Mouse (Mus musculus) thymus, adult 2 months (tissue): ENCODE results near the gene Lingo1. TPM values are rescaled to one million over a fixed set of nuclear protein-coding genes. Genes with fewer than 3 reads are reported as not detected.
A peak's percentile ranks its signal among the peaks of the same experiment; 100 is the strongest.

Experiments used
- DNase-seq: peaks from one replicate; pipeline ENCODE4 v3.0.0; 2021
- H3K27ac ChIP-seq: fragments of 200-500 bp; 2 replicates; pipeline ENCODE4 v1.5.1; 2012; ENCODE audit warnings: low read length, control low read depth; ENCODE audit not compliant: control insufficient read depth, insufficient read depth
- H3K27me3 ChIP-seq: fragments of 200-500 bp; 2 replicates; pipeline ENCODE4 v1.6.1; 2012; ENCODE audit warnings: mild to moderate bottlenecking, low read length, moderate library complexity, mixed read lengths; ENCODE audit not compliant: control insufficient read depth, insufficient read depth
- H3K36me3 ChIP-seq: fragments of 200-500 bp; 2 replicates; pipeline ENCODE4 v1.6.1; 2012; ENCODE audit warnings: mild to moderate bottlenecking, low read length, moderate library complexity; ENCODE audit not compliant: control insufficient read depth, insufficient read depth
- H3K4me1 ChIP-seq: fragments of 200-500 bp; replicated peaks from 2 replicates; pipeline ENCODE4 v1.6.1; 2012; ENCODE audit warnings: low read length; ENCODE audit not compliant: control insufficient read depth, insufficient read depth
- H3K4me3 ChIP-seq: fragments of 200-500 bp; 2 replicates; pipeline ENCODE4 v1.5.1; 2012; ENCODE audit warnings: mild to moderate bottlenecking, low read length, control low read depth, moderate library complexity; ENCODE audit not compliant: control insufficient read depth, insufficient read depth
- CTCF ChIP-seq: fragments of 200-500 bp; IDR thresholded peaks from 2 replicates; pipeline ENCODE4 v1.5.1; 2012; ENCODE audit warnings: mild to moderate bottlenecking, control low read depth, low read length, moderate library complexity, borderline replicate concordance; ENCODE audit not compliant: control insufficient read depth, poor library complexity, insufficient read depth; ENCODE audit errors: extremely low read depth
- POLR2A ChIP-seq: fragments of 200-500 bp; IDR thresholded peaks from 2 replicates; pipeline ENCODE4 v1.6.1; 2012; ENCODE audit warnings: mild to moderate bottlenecking, low read length, control low read depth, moderate library complexity; ENCODE audit not compliant: control insufficient read depth, poor library complexity, insufficient read depth; ENCODE audit errors: extremely low read depth
- WGBS: fragments of 180-500 bp; shearing (Covaris S2); methylation state at CpG from one replicate; pipeline ENCODE4 v1.1.7; 2018; 5-methylcytosine and 5-hydroxymethylcytosine counted together
- polyA plus RNA-seq: library from polyadenylated mRNA; depleted of rRNA; stranded (reverse); fragments of >200 nt; gene quantifications from 2 replicates; pipeline ENCODE4 v1.2.3, GENCODE M21; 2012

The Lingo1 gene
- polyA plus RNA-seq, 1 experiment, result 5.2 TPM

- no peak for DNase-seq
- Histone ChIP-seq H3K36me3 (no peaks in the 10 kb centered on the region), H3K4me1 (no peaks in the 10 kb centered on the region), H3K4me3 (no peak overlapping the region), H3K27me3 (no peaks in the 10 kb centered on the region), H3K27ac (no peak overlapping the region)
- WGBS, result 95% methylated on average over 10 of the region's 10 CpGs
- no peak for TF ChIP-seq POLR2A
- TF ChIP-seq CTCF, result no peak
Observed at GRCm38 (mm10) chr9:56784576-56784975, 11.7 kb downstream of the Lingo1 start.

- no peak overlapping the region for H3K4me3 ChIP-seq
Observed at GRCm38 (mm10) chr9:56776881-56777801, 19.1 kb downstream of the Lingo1 start.

GRCm38 (mm10) chr9:56775161-56775934, 20.9 kb downstream of the Lingo1 start:
- WGBS, result 80% methylated on average over 7 of the region's 7 CpGs
- H3K36me3 ChIP-seq, result no peaks in the 10 kb centered on the region
- DNase-seq, result no peak
- H3K4me3 ChIP-seq, result no peak overlapping the region
- no peak for TF ChIP-seq CTCF
- TF ChIP-seq POLR2A, result no peak
- no peaks in the 10 kb centered on the region for H3K4me1 ChIP-seq
- H3K27me3 ChIP-seq, result no peaks in the 10 kb centered on the region
- no peak overlapping the region for H3K27ac ChIP-seq

More at GRCm38 (mm10) chr9:56776881-56777801, 19.1 kb downstream of the Lingo1 start:
- Histone ChIP-seq H3K4me1 (no peaks in the 10 kb centered on the region), H3K27me3 (no peaks in the 10 kb centered on the region), H3K27ac (no peak overlapping the region), H3K36me3 (no peaks in the 10 kb centered on the region)
- WGBS, result 79% methylated on average over 11 of the region's 11 CpGs
- no peak for DNase-seq
- no peak for TF ChIP-seq POLR2A
- TF ChIP-seq CTCF, result no peak

GRCm38 (mm10) chr9:56774231-56774630, 22.0 kb downstream of the Lingo1 start:
- TF ChIP-seq POLR2A (no peak), CTCF (peak; percentile 79; the same call in 1 of the 2 replicates)
- Histone ChIP-seq H3K36me3 (no peaks in the 10 kb centered on the region), H3K27ac (no peak overlapping the region), H3K4me3 (no peak overlapping the region), H3K27me3 (no peaks in the 10 kb centered on the region), H3K4me1 (no peaks in the 10 kb centered on the region)
- DNase-seq, result peak; percentile 59
- WGBS, result 56% methylated on average over 6 of the region's 6 CpGs

- no peak for TF ChIP-seq CTCF
- no peak for TF ChIP-seq POLR2A
- no peaks in the 10 kb centered on the region for H3K36me3 ChIP-seq
- 81% methylated on average over 7 of the region's 7 CpGs for WGBS
- no peaks in the 10 kb centered on the region for H3K27me3 ChIP-seq
- no peak overlapping the region for H3K27ac ChIP-seq
- DNase-seq, result no peak
- no peaks in the 10 kb centered on the region for H3K4me1 ChIP-seq
- H3K4me3 ChIP-seq, result no peak overlapping the region
Observed at GRCm38 (mm10) chr9:56773666-56774065, 22.6 kb downstream of the Lingo1 start.

- 93% methylated on average over 9 of the region's 9 CpGs for WGBS
- no peaks in the 10 kb centered on the region for H3K27me3 ChIP-seq
- no peak for DNase-seq
- no peaks in the 10 kb centered on the region for H3K36me3 ChIP-seq
- no peak overlapping the region for H3K27ac ChIP-seq
- H3K4me1 ChIP-seq, result no peaks in the 10 kb centered on the region
- no peak overlapping the region for H3K4me3 ChIP-seq
- TF ChIP-seq POLR2A (no peak), CTCF (no peak)
Observed at GRCm38 (mm10) chr9:56767653-56768136, 28.6 kb downstream of the Lingo1 start.
